Mouse (Mus musculus) small intestine, adult 2 months (tissue): Measurements from ENCODE around the gene Metrn.

ENCODE experiments used
- CTCF ChIP-seq: fragments of 200-500 bp; IDR thresholded peaks from 2 replicates; pipeline ENCODE4 v1.5.1; 2012; ENCODE audit warnings: low read depth, mild to moderate bottlenecking, control low read depth, inconsistent platforms, low read length, moderate library complexity, mixed read lengths; ENCODE audit not compliant: insufficient replicate concordance, insufficient read length; ENCODE audit errors: extremely low read depth
- POLR2A ChIP-seq: fragments of 200-500 bp; IDR thresholded peaks from 2 replicates; pipeline ENCODE4 v1.6.1; 2012; ENCODE audit warnings: low read depth, mild to moderate bottlenecking, control low read depth, inconsistent platforms, low read length, moderate library complexity

DNA sequence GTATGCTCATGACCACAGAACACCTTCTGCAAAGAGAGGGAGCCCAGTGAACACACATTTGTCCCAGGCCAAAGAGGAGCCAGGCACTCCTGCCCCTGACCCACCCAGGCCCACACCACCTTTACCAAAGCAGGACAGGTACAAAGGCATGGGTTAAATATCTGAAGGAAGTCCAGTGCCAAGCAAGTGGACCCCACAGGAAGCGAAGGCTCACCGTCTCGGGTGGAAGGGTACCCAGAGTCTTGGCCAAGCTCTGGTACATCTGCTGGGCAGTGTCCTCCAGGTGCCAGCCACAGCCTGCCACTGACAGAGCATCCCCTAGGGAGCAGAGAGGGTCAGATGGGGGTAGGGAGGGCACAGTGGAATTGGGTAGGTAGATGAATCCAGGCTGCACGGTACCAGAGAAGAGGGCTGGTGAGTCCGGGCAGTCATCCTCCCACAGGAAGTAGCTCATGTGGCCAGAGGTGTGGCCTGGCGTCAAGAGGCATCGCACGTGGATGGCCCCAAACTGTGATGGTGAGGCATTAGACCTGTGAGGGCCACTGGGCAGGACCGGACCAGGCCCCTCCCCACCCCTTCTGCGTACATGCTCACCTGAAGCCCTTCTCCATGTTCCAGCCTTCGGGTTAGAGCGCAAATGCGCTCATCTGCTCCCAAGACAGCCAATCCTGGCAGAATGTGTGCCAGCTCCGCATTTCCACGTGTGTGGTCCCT lies 12.9 kb downstream of the Metrn start:
- TF ChIP-seq CTCF (no peak), POLR2A (no peak)
